Mouse (Mus musculus): Measurements from ENCODE around the gene Nanos3.
A peak's percentile ranks its signal among the peaks of the same experiment; 100 is the strongest.

Gene Nanos3

GRCm38 (mm10) chr8:84185117-84185516 is at the start of gene Nanos3:
Gene Nanos3, minus strand, starts transcription at chr8:84185217.
- ATAC-seq (ENCODE audit: insufficient number of reproducible peaks, low FRiP score, low TSS enrichment): no peak

- ATAC-seq (ENCODE audit: insufficient number of reproducible peaks, low FRiP score, low TSS enrichment): no peak
Measured at GRCm38 (mm10) chr8:84233055-84233454, 48.0 kb upstream of the Nanos3 start.

- no peak for ATAC-seq (ENCODE audit: insufficient number of reproducible peaks, low FRiP score, low TSS enrichment)
Measured at GRCm38 (mm10) chr8:84230735-84231134, 45.7 kb upstream of the Nanos3 start.

- ATAC-seq (ENCODE audit: insufficient number of reproducible peaks, low FRiP score, low TSS enrichment): no peak
Measured at GRCm38 (mm10) chr8:84223322-84224029, 38.5 kb upstream of the Nanos3 start.

GRCm38 (mm10) chr8:84222566-84223165 is 37.6 kb upstream of the Nanos3 start:
- ATAC-seq (ENCODE audit: insufficient number of reproducible peaks, low FRiP score, low TSS enrichment): no peak

- no peak for ATAC-seq (ENCODE audit: insufficient number of reproducible peaks, low FRiP score, low TSS enrichment)
Measured at GRCm38 (mm10) chr8:84220105-84220504, 35.1 kb upstream of the Nanos3 start.

GRCm38 (mm10) chr8:84218143-84218542 is 33.1 kb upstream of the Nanos3 start:
- ATAC-seq (ENCODE audit: insufficient number of reproducible peaks, low FRiP score, low TSS enrichment): no peak

GRCm38 (mm10) chr8:84217206-84217605 is 32.2 kb upstream of the Nanos3 start:
- no peak for ATAC-seq (ENCODE audit: insufficient number of reproducible peaks, low FRiP score, low TSS enrichment)

- ATAC-seq (ENCODE audit: insufficient number of reproducible peaks, low FRiP score, low TSS enrichment): no peak
Measured at GRCm38 (mm10) chr8:84213277-84213676, 28.3 kb upstream of the Nanos3 start.

- no peak for ATAC-seq (ENCODE audit: insufficient number of reproducible peaks, low FRiP score, low TSS enrichment)
Measured at GRCm38 (mm10) chr8:84211881-84212563, 27.0 kb upstream of the Nanos3 start.

GRCm38 (mm10) chr8:84211202-84211601 is 26.2 kb upstream of the Nanos3 start:
- ATAC-seq (ENCODE audit: insufficient number of reproducible peaks, low FRiP score, low TSS enrichment): no peak

GRCm38 (mm10) chr8:84210167-84210791 is 25.3 kb upstream of the Nanos3 start:
- ATAC-seq (ENCODE audit: insufficient number of reproducible peaks, low FRiP score, low TSS enrichment): peak; percentile 45; the same call in 1 of the 2 replicates

GRCm38 (mm10) chr8:84208381-84209380 is 23.7 kb upstream of the Nanos3 start:
- ATAC-seq (ENCODE audit: insufficient number of reproducible peaks, low FRiP score, low TSS enrichment): no peak

GRCm38 (mm10) chr8:84207811-84208210 is 22.8 kb upstream of the Nanos3 start:
- ATAC-seq (ENCODE audit: insufficient number of reproducible peaks, low FRiP score, low TSS enrichment): no peak

GRCm38 (mm10) chr8:84206666-84207065 is 21.6 kb upstream of the Nanos3 start:
- no peak for ATAC-seq (ENCODE audit: insufficient number of reproducible peaks, low FRiP score, low TSS enrichment)

- no peak for ATAC-seq (ENCODE audit: insufficient number of reproducible peaks, low FRiP score, low TSS enrichment)
Measured at GRCm38 (mm10) chr8:84205073-84205472, 20.1 kb upstream of the Nanos3 start.

- ATAC-seq (ENCODE audit: insufficient number of reproducible peaks, low FRiP score, low TSS enrichment): no peak
Measured at GRCm38 (mm10) chr8:84203975-84204772, 19.2 kb upstream of the Nanos3 start.

- no peak; the same call in 1 of the 2 replicates for ATAC-seq (ENCODE audit: insufficient number of reproducible peaks, low FRiP score, low TSS enrichment)
Measured at GRCm38 (mm10) chr8:84202938-84203917, 18.2 kb upstream of the Nanos3 start.
